Mouse (Mus musculus) heart, adult 2 months (tissue): ENCODE measurements at regions not wholly inside any gene's neighbourhood (a gene's known extent, or its start where the extent isn't known, plus 50 kb on each side); places are given as distances from the start of the nearest gene placed in this dataset.

Experiments
- DNase-seq, 2 experiments: peaks; one replicate each; pipeline ENCODE4 v3.0.0; 2021
- H3K27ac ChIP-seq: fragments of 200-600 bp; 2 replicates; pipeline ENCODE4 v1.8.1; 2022
- H3K27me3 ChIP-seq: fragments of 200-500 bp; 2 replicates; pipeline ENCODE4 v1.6.1; 2012; ENCODE audit warnings: mild to moderate bottlenecking, low read length, inconsistent platforms, mixed read lengths; ENCODE audit not compliant: control insufficient read depth, insufficient read depth
- H3K36me3 ChIP-seq: fragments of 200-500 bp; 2 replicates; pipeline ENCODE4 v1.6.1; 2012; ENCODE audit warnings: low read length, inconsistent platforms; ENCODE audit not compliant: control insufficient read depth, insufficient read depth
- H3K4me1 ChIP-seq: fragments of 200-500 bp; 2 replicates; pipeline ENCODE4 v1.6.1; 2011; ENCODE audit warnings: low read length; ENCODE audit not compliant: control insufficient read depth, insufficient read depth
- H3K4me3 ChIP-seq: fragments of 200-600 bp; 2 replicates; pipeline ENCODE4 v1.8.1; 2022
- H3K79me2 ChIP-seq: fragments of 200-500 bp; replicated peaks from 2 replicates; pipeline ENCODE4 v1.6.1; 2012; ENCODE audit warnings: mild to moderate bottlenecking, inconsistent platforms, low read length, moderate library complexity, mixed read lengths; ENCODE audit not compliant: control insufficient read depth, insufficient read depth
- H3K9ac ChIP-seq: fragments of 200-500 bp; 2 replicates; pipeline ENCODE4 v1.6.1; 2012; ENCODE audit warnings: low read depth, mild to moderate bottlenecking, control low read depth, inconsistent platforms, low read length, mixed read lengths
- CTCF ChIP-seq: fragments of 200-600 bp; IDR thresholded peaks from 2 replicates; pipeline ENCODE4 v1.8.1; 2022; ENCODE audit warnings: antibody characterized with exemption, mild to moderate bottlenecking, moderate library complexity
- EP300 ChIP-seq: fragments of 200-500 bp; IDR thresholded peaks from 2 replicates; pipeline ENCODE4 v1.6.1; 2011; ENCODE audit warnings: low read depth, low read length, control low read depth; ENCODE audit not compliant: insufficient read depth
- POLR2A ChIP-seq: fragments of 200-500 bp; IDR thresholded peaks from 2 replicates; pipeline ENCODE4 v1.6.1; 2011; ENCODE audit warnings: mild to moderate bottlenecking, low read depth, low read length, control low read depth; ENCODE audit not compliant: insufficient read depth
- WGBS: fragments of 180-500 bp; shearing (Covaris S2); methylation state at CpG from one replicate; pipeline ENCODE4 v1.1.7; 2018; 5-methylcytosine and 5-hydroxymethylcytosine counted together
- intact Hi-C: fragments of 180-260 bp; cut with DNase I; formaldehyde crosslinking; loops from one replicate; pipeline ENCODE4 v1.15.1; 2025

DNA sequence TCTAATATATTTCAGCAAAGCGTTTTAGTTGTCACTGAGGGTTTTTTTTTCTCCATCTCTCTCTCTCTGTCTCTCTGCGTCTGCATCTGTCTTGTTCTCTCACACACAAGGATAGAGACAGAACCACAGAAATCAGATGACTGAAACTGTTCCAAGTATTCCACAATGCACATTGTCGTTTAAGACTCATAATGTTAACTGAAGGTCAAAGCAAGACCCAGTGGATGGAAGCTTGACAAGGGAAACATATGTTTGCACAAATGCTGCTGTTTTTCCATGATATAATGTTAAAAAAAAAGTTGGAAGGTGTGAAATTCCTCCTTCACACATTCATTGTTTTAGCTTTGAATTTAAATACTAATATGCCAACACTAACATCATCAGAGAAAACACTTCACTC, 857.3 kb downstream of the Fam181b start:
- H3K79me2 ChIP-seq: no peaks in the 10 kb centered on the region
- H3K36me3 ChIP-seq: no peaks in the 10 kb centered on the region
- intact Hi-C loops: no loop called here
- H3K27ac ChIP-seq: no peak overlapping the region
- H3K27me3 ChIP-seq: no peaks in the 10 kb centered on the region
- TF ChIP-seq POLR2A (no peak), CTCF (no peak), EP300 (no peak)
- H3K9ac ChIP-seq: no peak overlapping the region
- DNase-seq: no peak
- WGBS: 53% methylated on average over 3 of the region's 3 CpGs
- no peaks in the 10 kb centered on the region for H3K4me1 ChIP-seq
- no peak overlapping the region for H3K4me3 ChIP-seq

DNA sequence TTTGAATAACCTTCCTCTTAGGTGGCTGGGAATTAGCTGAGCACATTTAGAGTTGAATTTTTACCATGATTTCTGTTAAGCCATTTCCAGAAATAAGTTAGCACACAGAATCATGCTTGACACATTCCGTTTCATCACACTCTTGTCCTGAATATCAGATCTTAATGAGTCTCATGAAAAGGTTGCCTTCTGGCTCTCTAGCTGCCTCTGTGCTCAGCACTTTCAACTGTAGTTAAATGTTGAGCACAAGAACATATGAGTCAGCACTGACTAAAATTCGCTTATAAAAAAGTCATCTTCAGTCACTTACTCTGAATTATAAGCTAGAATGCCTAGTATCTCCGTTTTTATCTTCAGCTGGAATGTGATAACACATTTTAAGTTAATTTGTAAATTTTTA, 902.4 kb downstream of the Fam181b start:
- Histone ChIP-seq H3K9ac (no peak overlapping the region), H3K4me1 (no peaks in the 10 kb centered on the region), H3K36me3 (no peaks in the 10 kb centered on the region), H3K79me2 (no peaks in the 10 kb centered on the region), H3K27me3 (no peaks in the 10 kb centered on the region), H3K4me3 (no peak overlapping the region), H3K27ac (no peak overlapping the region)
- DNase-seq: no peak
- TF ChIP-seq EP300 (no peak), POLR2A (no peak), CTCF (no peak)
- 43% methylated on average over 3 of the region's 3 CpGs for WGBS
- intact Hi-C loops: no loop called here

- H3K27ac ChIP-seq: no peak overlapping the region
- no peaks in the 10 kb centered on the region for H3K36me3 ChIP-seq
- H3K27me3 ChIP-seq: no peaks in the 10 kb centered on the region
- H3K4me1 ChIP-seq: no peaks in the 10 kb centered on the region
- no peak overlapping the region for H3K9ac ChIP-seq
- TF ChIP-seq POLR2A (no peak), EP300 (no peak), CTCF (no peak)
- intact Hi-C loops: no loop called here
- DNase-seq: no peak
- no peak overlapping the region for H3K4me3 ChIP-seq
- WGBS: 51% methylated on average over 1 of the region's 1 CpGs
- H3K79me2 ChIP-seq: no peaks in the 10 kb centered on the region
These were observed 923.1 kb downstream of the Fam181b start for GRCm38 (mm10) chr7:94002780-94003179.

DNA sequence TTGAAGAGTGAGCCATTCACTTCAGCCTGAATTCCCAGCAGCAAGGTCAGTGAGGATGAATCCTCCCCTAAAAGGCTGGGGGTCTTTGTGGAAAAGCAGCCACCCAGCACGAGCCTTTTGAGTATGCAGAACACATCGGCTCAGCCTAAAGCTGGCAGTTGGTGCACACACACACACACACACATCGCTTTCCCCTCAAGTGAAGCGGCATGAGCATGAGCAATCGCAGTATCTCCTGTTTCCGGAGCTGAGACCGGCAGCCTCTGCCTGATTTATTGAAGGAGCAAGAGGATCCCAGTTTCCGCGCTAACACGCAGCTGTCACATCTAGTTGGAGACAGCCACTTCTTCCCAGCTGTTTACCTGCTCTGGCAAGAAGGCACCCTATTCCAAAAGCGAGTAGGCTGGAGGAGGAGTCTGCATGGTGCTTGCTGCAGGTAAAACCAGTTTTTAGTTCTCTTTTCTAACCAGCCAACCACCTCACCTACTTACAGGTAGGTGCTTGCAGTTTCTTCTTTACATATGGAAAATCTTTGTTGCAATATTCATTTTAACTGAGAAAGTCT, 962.9 kb downstream of the Fam181b start:
- WGBS: 21% methylated on average over 11 of the region's 11 CpGs
- Histone ChIP-seq H3K4me3 (no peak overlapping the region), H3K36me3 (no peaks in the 10 kb centered on the region), H3K79me2 (no peaks in the 10 kb centered on the region), H3K9ac (no peak overlapping the region), H3K4me1 (no peaks in the 10 kb centered on the region), H3K27me3 (no peaks in the 10 kb centered on the region), H3K27ac (no peak overlapping the region)
- DNase-seq: no peak
- intact Hi-C loops: no loop called here
- TF ChIP-seq EP300 (no peak), POLR2A (no peak), CTCF (no peak)

DNA sequence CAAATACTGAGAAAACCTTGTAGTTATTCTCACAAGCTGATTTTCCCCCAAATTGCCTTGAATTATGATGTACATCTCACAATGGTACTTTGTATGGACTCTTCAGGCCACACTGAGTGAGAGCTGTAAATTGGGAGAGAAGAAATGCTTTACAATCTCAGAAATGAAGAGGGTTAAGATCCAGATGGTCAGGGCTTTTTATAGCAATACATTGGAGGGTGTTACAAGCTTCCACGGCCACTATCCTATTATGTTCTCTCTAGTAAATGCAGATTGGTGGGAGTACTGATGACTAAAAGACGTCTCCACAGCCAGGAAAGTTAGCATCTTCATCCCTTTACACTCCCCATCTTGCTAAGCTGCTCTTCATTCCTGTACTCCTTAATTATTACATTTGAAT, 965.8 kb downstream of the Fam181b start:
- 42% methylated on average over 2 of the region's 2 CpGs for WGBS
- no peaks in the 10 kb centered on the region for H3K4me1 ChIP-seq
- DNase-seq: no peak
- H3K9ac ChIP-seq: no peak overlapping the region
- H3K4me3 ChIP-seq: no peak overlapping the region
- H3K27me3 ChIP-seq: no peaks in the 10 kb centered on the region
- H3K79me2 ChIP-seq: no peaks in the 10 kb centered on the region
- no peak overlapping the region for H3K27ac ChIP-seq
- intact Hi-C loops: no loop called here
- no peaks in the 10 kb centered on the region for H3K36me3 ChIP-seq
- TF ChIP-seq EP300 (no peak), POLR2A (no peak), CTCF (no peak)

DNA sequence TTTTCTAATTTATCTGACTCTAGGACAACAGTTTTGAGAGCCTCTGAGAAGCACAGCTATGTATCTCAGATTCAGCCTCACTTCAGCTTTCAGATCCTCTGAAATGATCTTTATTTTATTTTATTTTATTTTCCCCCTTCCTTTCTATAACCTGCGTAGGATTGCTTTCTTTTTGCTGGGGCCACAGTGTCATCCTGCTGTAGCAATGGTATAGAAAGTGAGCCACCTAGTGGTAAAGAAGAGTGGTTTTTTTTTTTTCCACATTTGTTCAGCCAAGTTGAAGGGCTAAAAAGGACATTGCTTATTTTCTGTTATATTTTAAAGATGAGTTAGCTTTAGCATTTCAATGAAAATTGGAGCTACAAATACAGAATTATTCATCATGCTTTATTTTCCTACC, 966.4 kb downstream of the Fam181b start:
- no peak overlapping the region for H3K9ac ChIP-seq
- no peak overlapping the region for H3K27ac ChIP-seq
- H3K27me3 ChIP-seq: no peaks in the 10 kb centered on the region
- DNase-seq: no peak
- no peak for TF ChIP-seq POLR2A
- TF ChIP-seq CTCF: peak; percentile 56
- TF ChIP-seq EP300: no peak
- H3K4me1 ChIP-seq: no peaks in the 10 kb centered on the region
- intact Hi-C loops: no loop called here
- H3K79me2 ChIP-seq: no peaks in the 10 kb centered on the region
- WGBS: 19% methylated on average over 1 of the region's 1 CpGs
- no peak overlapping the region for H3K4me3 ChIP-seq
- no peaks in the 10 kb centered on the region for H3K36me3 ChIP-seq
